Mouse (Mus musculus): ENCODE measurements around the gene Matn4. TPM values are rescaled to one million over a fixed set of nuclear protein-coding genes. Genes with fewer than 3 reads are reported as not detected.

The Matn4 gene
- total and polyA plus RNA-seq, 2 experiments from 2014 or later = 1.1 to 1.7 TPM

DNA sequence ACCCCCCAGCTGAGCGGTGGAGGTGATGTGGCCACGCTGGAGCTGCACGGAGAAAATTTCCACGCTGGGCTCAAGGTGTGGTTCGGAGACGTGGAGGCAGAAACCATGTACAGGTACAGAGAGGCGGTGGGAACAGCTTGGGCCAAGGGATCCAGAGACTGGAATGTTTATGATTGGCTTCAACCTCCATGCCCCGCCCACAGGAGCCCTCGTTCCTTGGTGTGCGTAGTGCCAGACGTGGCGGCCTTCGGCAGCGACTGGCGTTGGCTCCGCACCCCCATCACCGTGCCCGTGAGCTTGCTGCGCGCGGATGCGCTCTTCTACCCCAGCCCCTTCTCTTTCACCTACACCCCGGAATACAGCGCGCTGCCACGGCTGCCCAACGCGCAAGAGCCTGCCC lies 9.2 kb upstream of the Matn4 start:
- 22% methylated on average over 28 of the region's 28 CpGs for WGBS
- Histone ChIP-seq H3K36me3 (replicated peaks; ENCODE audit: control insufficient read depth, insufficient read depth, low read length) (no peaks in the 10 kb centered on the region), H3K4me2 (ENCODE audit: low read depth, low read length) (no peak overlapping the region), H3K9ac (replicated peaks; ENCODE audit: low read depth, low read length) (no peak overlapping the region), H3K4me3 (ENCODE audit: low read depth, low read length) (no peak overlapping the region), H3K4me1 (ENCODE audit: control insufficient read depth, insufficient read depth) (no peaks in the 10 kb centered on the region), H3K27ac (ENCODE audit: low read depth) (no peak overlapping the region), H3K27me3 (ENCODE audit: control insufficient read depth, insufficient read depth, low read length) (peaks cover 46% of the 10 kb centered on the region), H3K9me3 (replicated peaks; ENCODE audit: control insufficient read depth, low read length) (no peaks in the 10 kb centered on the region)
- TF ChIP-seq CTCF (IDR thresholded peaks at IDR 0.05; ENCODE audit: low read depth) (no peak), EP300 (IDR thresholded peaks at IDR 0.05; ENCODE audit: low read depth) (no peak)
- ATAC-seq (ENCODE audit: insufficient read depth, low read depth) (no peak), DNase-seq (ENCODE audit: low spot score) (no peak)

DNA sequence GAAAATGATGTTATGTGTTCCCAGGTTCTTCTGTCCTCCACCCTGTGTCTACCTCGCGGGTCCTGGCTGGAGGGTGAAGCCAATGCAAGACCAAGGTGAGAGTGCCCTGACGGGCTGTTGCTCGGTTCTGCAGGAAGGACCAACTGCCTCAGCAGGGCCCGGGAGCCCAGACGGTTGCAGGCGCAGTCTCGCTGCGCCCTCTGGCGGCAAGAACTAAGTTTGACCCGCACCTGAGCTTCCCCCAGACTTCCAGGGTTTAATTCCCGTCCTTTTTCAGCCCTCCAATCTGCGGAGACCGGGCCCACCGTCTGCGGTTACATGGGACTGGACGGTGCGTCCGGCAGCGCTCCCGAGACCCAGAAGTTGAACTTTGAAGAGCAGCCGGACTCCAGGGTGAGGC lies 2.7 kb upstream of the Matn4 start:
- DNase-seq (ENCODE audit: low spot score) (peak; percentile 60), ATAC-seq (ENCODE audit: insufficient read depth, low read depth) (peak; percentile 47; the same call in 1 of the 2 replicates)
- H3K36me3 ChIP-seq (replicated peaks; ENCODE audit: control insufficient read depth, insufficient read depth, low read length) = no peaks in the 10 kb centered on the region
- H3K27me3 ChIP-seq (ENCODE audit: control insufficient read depth, insufficient read depth, low read length) = peaks cover 86% of the 10 kb centered on the region
- WGBS = under 1% methylated on average over 22 of the region's 22 CpGs
- H3K9ac ChIP-seq (replicated peaks; ENCODE audit: low read depth, low read length) = no peak overlapping the region
- no peaks in the 10 kb centered on the region for H3K9me3 ChIP-seq (replicated peaks; ENCODE audit: control insufficient read depth, low read length)
- no peak overlapping the region for H3K4me3 ChIP-seq (ENCODE audit: low read depth, low read length)
- TF ChIP-seq CTCF (IDR thresholded peaks at IDR 0.05; ENCODE audit: low read depth) = peak; percentile 78
- no peak for TF ChIP-seq EP300 (IDR thresholded peaks at IDR 0.05; ENCODE audit: low read depth)
- no peaks in the 10 kb centered on the region for H3K4me1 ChIP-seq (ENCODE audit: control insufficient read depth, insufficient read depth)
- H3K4me2 ChIP-seq (ENCODE audit: low read depth, low read length) = peak overlapping the region; percentile 22; the same call in 1 of the 2 replicates
- no peak overlapping the region for H3K27ac ChIP-seq (ENCODE audit: low read depth)

DNA sequence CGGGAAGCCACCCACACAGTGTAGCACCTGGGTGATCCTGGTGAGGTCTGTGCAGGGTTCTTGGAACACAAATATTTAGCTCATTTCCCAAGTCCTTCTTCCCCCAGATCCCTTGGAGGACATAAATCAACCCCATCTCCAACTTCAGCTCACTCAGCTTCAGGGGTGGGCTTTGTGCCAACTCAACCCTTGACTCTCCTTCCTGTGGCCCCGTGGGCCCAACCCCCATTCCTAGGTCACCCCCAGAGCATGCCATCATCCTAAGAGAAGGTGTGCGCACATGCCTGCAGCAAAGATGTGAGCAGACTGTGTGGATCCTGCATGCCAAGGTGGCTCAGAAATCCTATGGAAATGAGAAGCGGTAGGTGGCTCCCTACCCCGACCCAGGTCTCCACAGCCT lies 559 bp upstream of the Matn4 start:
- DNase-seq (ENCODE audit: low spot score) (no peak), ATAC-seq (ENCODE audit: insufficient read depth, low read depth) (no peak)
- no peaks in the 10 kb centered on the region for H3K36me3 ChIP-seq (replicated peaks; ENCODE audit: control insufficient read depth, insufficient read depth, low read length)
- WGBS = 51% methylated on average over 5 of the region's 5 CpGs
- no peak overlapping the region for H3K4me3 ChIP-seq (ENCODE audit: low read depth, low read length)
- TF ChIP-seq CTCF (IDR thresholded peaks at IDR 0.05; ENCODE audit: low read depth) = no peak
- TF ChIP-seq EP300 (IDR thresholded peaks at IDR 0.05; ENCODE audit: low read depth) = no peak
- no peak overlapping the region for H3K4me2 ChIP-seq (ENCODE audit: low read depth, low read length)
- H3K4me1 ChIP-seq (ENCODE audit: control insufficient read depth, insufficient read depth) = no peaks in the 10 kb centered on the region
- H3K9me3 ChIP-seq (replicated peaks; ENCODE audit: control insufficient read depth, low read length) = no peaks in the 10 kb centered on the region
- peaks cover 98% of the 10 kb centered on the region for H3K27me3 ChIP-seq (ENCODE audit: control insufficient read depth, insufficient read depth, low read length)
- no peak overlapping the region for H3K27ac ChIP-seq (ENCODE audit: low read depth)
- no peak overlapping the region for H3K9ac ChIP-seq (replicated peaks; ENCODE audit: low read depth, low read length)

DNA sequence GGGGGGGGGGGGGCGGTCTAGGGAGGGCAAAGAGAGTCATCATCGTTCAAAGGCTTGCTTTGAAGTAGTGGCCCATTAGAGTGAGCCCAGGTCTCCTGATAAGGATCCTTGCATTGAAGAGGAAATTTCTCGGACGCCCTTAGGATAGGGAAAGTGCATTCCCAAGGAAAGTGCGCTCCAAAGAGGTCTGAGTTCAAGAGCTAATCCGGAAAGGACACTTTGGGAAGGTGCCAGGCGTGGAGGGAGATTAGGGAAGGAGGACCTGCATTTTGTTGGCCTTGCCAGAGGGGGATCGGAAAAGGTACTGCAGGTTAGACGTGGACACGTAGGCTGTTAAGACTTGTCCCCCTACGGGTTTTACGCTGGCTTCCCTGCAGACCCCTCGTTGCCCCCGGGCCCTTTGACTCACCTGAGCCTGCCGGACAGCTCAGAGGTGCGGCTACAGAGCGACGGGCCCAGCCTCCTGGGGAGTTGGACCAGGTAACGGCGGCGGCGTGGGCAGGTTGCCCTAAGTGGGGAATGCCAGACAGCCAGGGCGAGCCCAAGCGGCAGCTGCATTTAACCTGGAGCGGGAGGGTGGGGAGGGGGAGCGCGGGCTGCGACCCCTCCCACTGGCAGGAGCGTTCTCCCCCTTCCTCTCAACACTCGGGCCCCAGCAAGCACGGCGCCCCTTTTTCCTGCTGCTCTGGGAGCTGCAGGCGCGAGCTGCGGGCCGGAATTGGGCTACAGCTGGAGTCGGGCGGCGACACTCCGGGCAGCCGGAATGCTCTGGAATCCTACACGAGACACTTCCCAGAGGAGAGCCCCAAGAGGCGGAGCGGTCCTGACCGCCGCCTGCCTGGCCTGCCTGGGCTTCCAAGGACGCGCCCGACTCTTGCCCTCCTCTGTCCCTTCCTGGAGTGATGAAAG lies 624 bp downstream of the Matn4 start:
- Histone ChIP-seq H3K36me3 (replicated peaks; ENCODE audit: control insufficient read depth, insufficient read depth, low read length) (no peaks in the 10 kb centered on the region), H3K27ac (ENCODE audit: low read depth) (no peak overlapping the region), H3K27me3 (ENCODE audit: control insufficient read depth, insufficient read depth, low read length) (peaks cover 98% of the 10 kb centered on the region), H3K9ac (replicated peaks; ENCODE audit: low read depth, low read length) (no peak overlapping the region), H3K4me1 (ENCODE audit: control insufficient read depth, insufficient read depth) (no peaks in the 10 kb centered on the region), H3K9me3 (replicated peaks; ENCODE audit: control insufficient read depth, low read length) (no peaks in the 10 kb centered on the region), H3K4me2 (ENCODE audit: low read depth, low read length) (peak overlapping the region; percentile 56), H3K4me3 (ENCODE audit: low read depth, low read length) (peak overlapping the region; percentile 38)
- WGBS = 1% methylated on average over 48 of the region's 49 CpGs
- peak; percentile 57; the same call in 1 of the 2 replicates for ATAC-seq (ENCODE audit: insufficient read depth, low read depth)
- DNase-seq (ENCODE audit: low spot score) = peak; percentile 55
- TF ChIP-seq CTCF (IDR thresholded peaks at IDR 0.05; ENCODE audit: low read depth) (no peak), EP300 (IDR thresholded peaks at IDR 0.05; ENCODE audit: low read depth) (no peak)

DNA sequence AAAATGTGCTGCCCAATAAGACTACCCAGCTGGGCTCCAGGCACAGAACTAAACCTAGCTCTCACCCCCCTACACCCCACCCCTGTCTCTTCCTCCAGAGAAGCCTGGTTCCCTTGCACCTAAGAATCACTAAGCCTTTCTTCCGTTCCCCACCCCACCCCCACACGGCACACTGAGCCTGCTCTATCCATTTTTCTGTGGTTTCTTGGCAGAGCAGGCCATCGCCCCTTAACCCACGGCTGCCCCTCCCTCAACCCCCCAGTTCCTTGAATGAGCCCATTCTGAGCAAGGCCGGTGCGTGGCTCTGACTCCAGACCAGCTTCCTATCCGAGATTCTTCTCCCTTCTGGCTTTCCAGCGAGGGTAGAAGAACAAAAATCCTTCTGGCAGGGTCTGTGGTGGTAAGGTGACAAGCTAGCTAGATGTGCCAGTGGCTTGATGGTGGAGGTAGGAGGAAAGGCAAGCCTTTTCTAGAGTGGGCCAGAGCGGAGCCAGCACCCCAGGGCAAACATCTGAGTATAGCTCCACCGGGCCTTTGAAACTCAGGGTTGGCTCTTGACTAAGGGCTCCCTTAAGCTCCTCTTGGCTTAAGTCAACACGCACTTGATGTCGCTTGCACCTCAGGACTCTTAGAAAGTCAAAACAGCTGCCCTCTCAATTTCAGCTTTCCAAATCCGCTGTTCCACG lies 1.4 kb downstream of the Matn4 start:
- Histone ChIP-seq H3K27ac (ENCODE audit: low read depth) (no peak overlapping the region), H3K27me3 (ENCODE audit: control insufficient read depth, insufficient read depth, low read length) (peaks cover 96% of the 10 kb centered on the region), H3K4me3 (ENCODE audit: low read depth, low read length) (no peak overlapping the region), H3K36me3 (replicated peaks; ENCODE audit: control insufficient read depth, insufficient read depth, low read length) (no peaks in the 10 kb centered on the region), H3K9me3 (replicated peaks; ENCODE audit: control insufficient read depth, low read length) (no peaks in the 10 kb centered on the region), H3K9ac (replicated peaks; ENCODE audit: low read depth, low read length) (no peak overlapping the region), H3K4me2 (ENCODE audit: low read depth, low read length) (0 out of 2 replicates have a peak overlapping the region, but pooled peaks have one; percentile 56), H3K4me1 (ENCODE audit: control insufficient read depth, insufficient read depth) (no peaks in the 10 kb centered on the region)
- ATAC-seq (ENCODE audit: insufficient read depth, low read depth) (no peak), DNase-seq (ENCODE audit: low spot score) (no peak)
- TF ChIP-seq EP300 (IDR thresholded peaks at IDR 0.05; ENCODE audit: low read depth) (no peak), CTCF (IDR thresholded peaks at IDR 0.05; ENCODE audit: low read depth) (no peak)
- 16% methylated on average over 14 of the region's 14 CpGs for WGBS
